Mouse (Mus musculus) kidney, embryonic 15.5 days (tissue): Measurements from ENCODE around the gene Ttc1. TPM values are rescaled to one million over a fixed set of nuclear protein-coding genes. Genes with fewer than 3 reads are reported as not detected.
A peak's percentile ranks its signal among the peaks of the same experiment; 100 is the strongest.

ENCODE experiments used
- ATAC-seq: fragments of 200-750 bp; cut with Nextera tagmentation; replicated peaks from 2 replicates; pipeline ENCODE4 v1.8.0; 2017; ENCODE audit warnings: moderate TSS enrichment; ENCODE audit not compliant: low FRiP score
- H3K27ac ChIP-seq: fragments of 300-500 bp; sonication (generic); 2 replicates; pipeline ENCODE4 v1.5.1; 2015; ENCODE audit warnings: mild to moderate bottlenecking, inconsistent platforms
- H3K27me3 ChIP-seq: fragments of 300-500 bp; sonication (generic); 2 replicates; pipeline ENCODE4 v1.6.1; 2015; ENCODE audit warnings: inconsistent platforms
- H3K36me3 ChIP-seq: fragments of 300-500 bp; sonication (generic); 2 replicates; pipeline ENCODE4 v1.6.1; 2015; ENCODE audit warnings: inconsistent platforms
- H3K4me1 ChIP-seq: fragments of 300-500 bp; sonication (generic); 2 replicates; pipeline ENCODE4 v1.6.1; 2015; ENCODE audit warnings: inconsistent platforms
- H3K4me2 ChIP-seq: fragments of 300-500 bp; sonication (generic); 2 replicates; pipeline ENCODE4 v1.6.1; 2015; ENCODE audit warnings: moderate library complexity, mild to moderate bottlenecking, inconsistent platforms
- H3K4me3 ChIP-seq: fragments of 300-500 bp; sonication (generic); replicated peaks from 2 replicates; pipeline ENCODE4 v1.5.1; 2015; ENCODE audit warnings: mild to moderate bottlenecking, inconsistent platforms
- H3K9ac ChIP-seq: fragments of 300-500 bp; sonication (generic); 2 replicates; pipeline ENCODE4 v1.6.1; 2015; ENCODE audit warnings: mild to moderate bottlenecking, inconsistent platforms
- H3K9me3 ChIP-seq: fragments of 300-500 bp; sonication (generic); replicated peaks from 2 replicates; pipeline ENCODE4 v1.6.1; 2016; ENCODE audit warnings: inconsistent platforms
- WGBS: fragments of 180-500 bp; shearing (Covaris S2); methylation state at CpG from one replicate; pipeline ENCODE4 v1.1.7; 2015; ENCODE audit warnings: mixed read lengths; 5-methylcytosine and 5-hydroxymethylcytosine counted together
- polyA plus RNA-seq: library from polyadenylated mRNA; unstranded; fragments of >200 nt; fragmentation: Nextera tagmentation; extraction: Ambion mirVana; gene quantifications from 2 replicates; pipeline ENCODE4 v1.2.1, GENCODE M21; 2015

Ttc1 gene
- polyA plus RNA-seq, 1 experiment from 2014 or later, result 74.3 TPM

DNA sequence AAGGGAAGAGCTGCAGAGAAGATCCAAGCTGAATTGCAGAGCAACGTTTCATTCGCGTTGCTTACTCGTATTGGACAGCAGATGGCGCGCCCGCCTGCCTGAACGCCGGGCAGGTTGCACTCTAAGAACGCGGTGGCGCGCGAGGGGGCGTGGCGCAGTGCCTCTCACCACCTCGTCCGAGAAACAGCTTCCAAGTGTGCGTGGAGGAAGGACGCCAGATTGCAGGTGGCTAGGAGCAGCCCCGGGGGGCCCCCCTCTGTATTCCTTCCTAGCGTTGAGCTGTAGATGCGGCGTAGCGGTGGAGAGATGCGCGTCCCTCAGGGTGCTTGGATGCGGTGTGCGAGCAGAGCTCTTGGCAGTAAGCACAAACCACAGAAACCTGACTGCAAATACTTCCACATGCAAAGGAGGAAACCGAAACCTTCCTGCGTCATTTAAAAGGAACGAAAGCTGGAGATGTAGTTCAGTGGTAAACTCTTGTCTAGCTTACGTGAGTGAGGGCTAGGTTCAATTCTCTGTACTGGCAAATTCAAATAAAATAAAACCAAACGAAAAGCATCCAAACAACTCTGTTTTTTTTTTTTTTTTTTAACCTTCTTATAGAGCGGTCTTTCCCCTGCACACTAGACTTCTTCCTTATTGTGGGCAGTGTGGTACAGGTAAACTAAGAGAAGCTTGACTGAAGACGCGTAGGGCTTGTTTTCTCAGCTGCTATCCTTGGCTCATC lies 19.3 kb upstream of the Ttc1 start:
- H3K4me3 ChIP-seq, result peak overlapping the region; percentile 62
- H3K36me3 ChIP-seq, result no peaks in the 10 kb centered on the region
- peak overlapping the region; percentile 49; the same call in 1 of the 2 replicates for H3K9ac ChIP-seq
- H3K4me1 ChIP-seq, result peaks cover 8% of the 10 kb centered on the region; the same call in 1 of the 2 replicates
- WGBS, result 4% methylated on average over 37 of the region's 37 CpGs
- peaks cover 14% of the 10 kb centered on the region; the same call in 1 of the 2 replicates for H3K27me3 ChIP-seq
- ATAC-seq, result peak; percentile 77
- H3K27ac ChIP-seq, result no peak overlapping the region
- H3K9me3 ChIP-seq, result no peaks in the 10 kb centered on the region
- peak overlapping the region; percentile 92 for H3K4me2 ChIP-seq

DNA sequence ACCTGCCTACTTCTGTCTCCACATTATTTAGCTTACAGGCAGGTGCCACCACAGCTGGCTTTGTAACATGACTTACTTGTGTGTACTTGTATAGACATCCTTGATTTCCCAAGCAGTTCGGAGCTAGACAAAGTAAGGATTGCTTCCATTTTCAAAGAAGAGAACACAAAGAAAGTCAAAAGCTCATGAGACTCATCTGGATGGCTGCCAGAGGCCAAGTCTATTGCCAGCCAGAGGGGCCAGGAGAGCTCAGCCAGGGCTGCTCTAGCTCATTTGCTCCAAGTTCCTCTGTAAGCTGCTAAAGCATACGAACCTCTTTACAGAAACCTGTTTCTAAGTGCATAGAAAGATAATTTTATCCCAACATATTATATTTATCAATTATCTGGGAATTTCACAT lies 10.6 kb upstream of the Ttc1 start:
- H3K4me1 ChIP-seq, result no peaks in the 10 kb centered on the region
- H3K4me3 ChIP-seq, result no peak overlapping the region
- no peaks in the 10 kb centered on the region for H3K36me3 ChIP-seq
- H3K4me2 ChIP-seq, result no peak overlapping the region
- H3K27ac ChIP-seq, result no peak overlapping the region
- 65% methylated on average over 2 of the region's 2 CpGs for WGBS
- no peak for ATAC-seq
- H3K9ac ChIP-seq, result no peak overlapping the region
- 0 out of 2 replicates have a peak, but pooled peaks cover 8% of the 10 kb centered on the region for H3K27me3 ChIP-seq
- no peaks in the 10 kb centered on the region for H3K9me3 ChIP-seq

DNA sequence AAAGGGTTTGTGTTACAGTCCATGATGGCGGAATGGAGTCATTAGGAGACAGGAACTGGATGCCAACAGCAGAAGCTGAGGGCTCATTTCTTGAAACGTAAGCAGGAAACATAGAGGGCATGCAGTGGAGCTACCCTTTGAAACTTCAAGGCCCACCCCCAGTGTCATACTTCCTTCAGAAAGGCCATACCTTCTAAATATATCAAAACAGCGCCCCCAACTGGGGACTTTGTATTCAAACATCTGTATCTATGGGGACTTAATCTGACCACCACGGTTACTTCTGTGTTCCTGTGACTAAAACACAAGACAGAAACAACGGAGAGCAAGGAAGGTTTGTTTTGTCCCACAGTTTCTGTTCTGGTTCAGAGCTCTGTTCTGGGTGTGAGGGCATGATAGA lies 7.6 kb upstream of the Ttc1 start:
- Histone ChIP-seq H3K4me3 (no peak overlapping the region), H3K36me3 (no peaks in the 10 kb centered on the region), H3K9ac (no peak overlapping the region)

DNA sequence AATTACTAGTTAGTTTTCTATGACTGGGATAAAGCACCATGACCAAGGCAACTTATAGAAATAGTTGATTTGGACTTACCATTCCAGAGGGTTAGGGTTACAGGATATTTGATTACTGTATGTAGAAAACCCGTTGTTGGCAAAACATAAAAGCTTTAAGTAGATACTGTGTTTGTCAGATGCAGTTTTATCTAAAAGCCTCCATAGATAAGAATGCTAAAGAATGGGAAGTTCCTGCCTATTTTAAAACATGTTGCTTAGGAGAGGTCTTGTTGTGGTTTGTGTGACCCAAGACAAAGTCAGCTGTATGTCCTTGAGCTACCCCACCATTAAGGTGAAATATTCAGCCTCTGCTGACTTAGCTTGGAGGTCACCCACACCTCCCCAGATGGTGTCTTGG lies 6.8 kb upstream of the Ttc1 start:
- no peak for ATAC-seq
- H3K27ac ChIP-seq, result no peak overlapping the region
- H3K9ac ChIP-seq, result no peak overlapping the region
- no peaks in the 10 kb centered on the region for H3K4me1 ChIP-seq
- H3K27me3 ChIP-seq, result 0 out of 2 replicates have a peak, but pooled peaks cover 5% of the 10 kb centered on the region
- no peaks in the 10 kb centered on the region for H3K36me3 ChIP-seq
- no peak overlapping the region for H3K4me2 ChIP-seq
- 85% methylated on average over 1 of the region's 1 CpGs for WGBS
- no peak overlapping the region for H3K4me3 ChIP-seq
- no peaks in the 10 kb centered on the region for H3K9me3 ChIP-seq

More for the DNA sequence above, 7.6 kb upstream of the Ttc1 start:
- WGBS, result 67% methylated on average over 5 of the region's 5 CpGs
- Histone ChIP-seq H3K27me3 (0 out of 2 replicates have a peak, but pooled peaks cover 5% of the 10 kb centered on the region), H3K27ac (no peak overlapping the region), H3K9me3 (no peaks in the 10 kb centered on the region), H3K4me2 (no peak overlapping the region), H3K4me1 (no peaks in the 10 kb centered on the region)
- no peak for ATAC-seq

DNA sequence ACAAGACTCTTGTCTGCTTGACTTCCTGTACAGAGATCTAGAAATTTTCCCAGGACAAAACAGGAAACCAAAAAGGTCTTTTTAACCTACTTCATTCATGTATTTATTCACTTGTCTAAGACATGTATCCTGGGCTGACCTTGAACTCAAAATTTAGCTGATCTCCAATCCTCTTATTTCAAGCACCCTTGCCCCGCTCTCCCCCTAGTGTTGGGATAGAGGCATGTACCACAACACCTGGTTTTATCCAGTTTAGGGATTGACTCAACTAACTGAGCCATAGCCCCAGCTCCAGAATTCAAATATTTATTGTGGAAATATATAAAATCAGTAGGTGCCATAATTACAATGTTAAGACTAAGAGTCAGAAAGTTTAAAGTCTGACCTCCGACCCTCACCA lies 3.7 kb upstream of the Ttc1 start:
- no peak for ATAC-seq
- H3K9me3 ChIP-seq, result no peaks in the 10 kb centered on the region
- 0 out of 2 replicates have a peak, but pooled peaks cover 5% of the 10 kb centered on the region for H3K27me3 ChIP-seq
- no peaks in the 10 kb centered on the region for H3K36me3 ChIP-seq
- H3K4me1 ChIP-seq, result peaks cover 9% of the 10 kb centered on the region
- H3K4me3 ChIP-seq, result no peak overlapping the region
- H3K27ac ChIP-seq, result no peak overlapping the region
- no peak overlapping the region for H3K9ac ChIP-seq
- WGBS, result 66% methylated on average over 2 of the region's 2 CpGs
- no peak overlapping the region for H3K4me2 ChIP-seq

DNA sequence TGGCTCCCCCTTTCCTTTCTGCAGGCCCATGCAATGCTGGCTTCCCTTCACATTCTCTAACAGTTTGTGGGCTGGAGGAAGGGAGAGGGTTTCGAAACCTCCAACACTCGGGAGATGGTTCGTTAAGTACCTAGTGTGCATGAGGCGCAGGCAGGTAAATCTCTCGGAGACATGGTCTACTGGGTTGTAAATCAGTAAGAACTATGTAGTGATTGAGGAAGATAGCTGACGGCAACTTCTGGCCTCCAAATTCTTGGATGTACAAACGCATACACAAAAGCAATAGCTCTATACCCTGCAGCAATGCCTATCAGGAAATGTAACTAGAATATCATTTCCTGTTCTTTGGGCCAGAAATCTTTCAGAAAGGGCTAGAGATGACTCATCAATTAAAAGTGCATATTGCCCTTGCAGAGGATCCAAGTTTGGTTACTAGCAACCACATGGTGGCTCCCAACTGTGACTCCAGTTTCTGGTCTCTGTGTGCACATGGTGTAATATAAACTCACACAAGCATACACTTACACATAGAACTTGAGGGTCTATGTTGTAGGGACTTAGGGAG lies 19.0 kb downstream of the Ttc1 start:
- H3K36me3 ChIP-seq, result peaks cover 55% of the 10 kb centered on the region
- H3K9me3 ChIP-seq, result no peaks in the 10 kb centered on the region
- no peak overlapping the region for H3K4me2 ChIP-seq
- ATAC-seq, result peak; percentile 59
- 48% methylated on average over 7 of the region's 7 CpGs for WGBS
- no peaks in the 10 kb centered on the region for H3K27me3 ChIP-seq
- H3K4me3 ChIP-seq, result no peak overlapping the region
- H3K27ac ChIP-seq, result peak overlapping the region; percentile 48; the same call in 1 of the 2 replicates
- H3K9ac ChIP-seq, result no peak overlapping the region
- peaks cover 11% of the 10 kb centered on the region; the same call in 1 of the 2 replicates for H3K4me1 ChIP-seq

DNA sequence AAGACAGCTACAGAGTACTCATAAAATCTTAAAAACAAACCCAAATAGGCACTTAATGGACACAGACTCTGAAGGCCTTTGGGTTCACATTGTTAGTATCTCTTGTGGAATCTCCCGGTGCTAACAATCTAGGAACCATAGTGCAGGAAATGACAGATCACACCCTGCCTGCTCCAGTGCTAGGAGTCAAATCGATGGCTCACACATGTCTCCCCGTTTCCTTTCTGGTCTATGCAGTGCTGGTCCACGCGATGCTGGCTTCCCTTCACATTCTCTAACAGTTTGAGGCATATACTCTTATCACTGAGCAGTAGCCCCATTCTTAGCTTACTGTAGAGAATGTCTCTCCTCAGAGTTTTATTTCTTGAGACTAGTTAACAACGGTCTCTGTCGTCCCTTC lies 20.0 kb downstream of the Ttc1 start:
- no peak overlapping the region for H3K4me2 ChIP-seq
- H3K4me3 ChIP-seq, result no peak overlapping the region
- H3K27ac ChIP-seq, result no peak overlapping the region
- H3K27me3 ChIP-seq, result no peaks in the 10 kb centered on the region
- H3K9me3 ChIP-seq, result no peaks in the 10 kb centered on the region
- no peak for ATAC-seq
- WGBS, result 69% methylated on average over 7 of the region's 7 CpGs
- H3K36me3 ChIP-seq, result peaks cover 52% of the 10 kb centered on the region
- H3K9ac ChIP-seq, result no peak overlapping the region
- H3K4me1 ChIP-seq, result peaks cover 11% of the 10 kb centered on the region; the same call in 1 of the 2 replicates

DNA sequence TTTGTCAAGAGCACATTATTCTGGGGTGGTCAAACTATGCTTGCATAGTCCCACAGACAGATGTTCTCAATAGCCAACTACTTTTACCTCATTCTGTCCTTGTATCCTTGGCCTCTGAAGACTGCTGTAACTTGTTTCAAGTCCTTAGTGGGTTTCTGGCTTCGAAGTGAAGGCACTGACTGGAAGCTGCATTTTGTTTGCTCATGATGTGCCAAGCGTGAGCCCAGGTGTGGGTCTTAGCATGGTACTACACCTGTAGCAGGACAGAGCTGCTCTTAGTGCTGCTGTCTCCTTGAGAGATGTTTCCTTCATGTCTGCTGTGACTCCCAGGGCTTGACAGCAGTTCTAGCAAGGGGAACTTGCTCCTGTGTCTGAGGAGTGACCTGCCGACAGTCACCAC lies 24.4 kb downstream of the Ttc1 start:
- 88% methylated on average over 3 of the region's 3 CpGs for WGBS
- no peak for ATAC-seq

DNA sequence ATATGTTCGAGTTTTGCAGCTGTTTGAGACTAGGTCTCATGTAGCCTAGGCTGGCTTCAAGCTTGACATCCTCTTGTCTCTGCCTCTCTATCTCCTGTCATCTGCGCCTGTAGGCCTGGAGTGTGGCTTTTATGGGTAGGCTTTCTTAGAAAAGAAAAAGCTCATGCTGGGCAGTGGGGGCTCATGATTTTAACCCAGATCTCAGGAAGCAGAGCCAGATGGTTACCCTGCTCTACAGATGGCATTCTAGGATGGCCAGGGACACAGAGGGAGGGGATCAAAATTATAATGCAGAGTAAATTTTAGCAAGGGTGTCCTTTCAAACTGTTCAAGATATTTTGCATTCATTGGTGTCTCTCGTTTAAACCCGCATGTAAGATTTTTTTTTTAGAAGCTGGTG lies 35.6 kb downstream of the Ttc1 start:
- Histone ChIP-seq H3K4me3 (no peak overlapping the region), H3K36me3 (peaks cover 56% of the 10 kb centered on the region), H3K9me3 (no peaks in the 10 kb centered on the region), H3K9ac (no peak overlapping the region), H3K27me3 (no peaks in the 10 kb centered on the region), H3K27ac (no peak overlapping the region), H3K4me2 (no peak overlapping the region), H3K4me1 (no peaks in the 10 kb centered on the region)
- 93% methylated on average over 4 of the region's 4 CpGs for WGBS
- ATAC-seq, result no peak

More for the DNA sequence above, 24.4 kb downstream of the Ttc1 start:
- H3K4me2 ChIP-seq, result no peak overlapping the region
- no peak overlapping the region for H3K27ac ChIP-seq
- H3K4me3 ChIP-seq, result no peak overlapping the region
- H3K9me3 ChIP-seq, result no peaks in the 10 kb centered on the region
- no peak overlapping the region for H3K9ac ChIP-seq
- H3K36me3 ChIP-seq, result peaks cover 52% of the 10 kb centered on the region
- peaks cover 7% of the 10 kb centered on the region; the same call in 1 of the 2 replicates for H3K4me1 ChIP-seq
- no peaks in the 10 kb centered on the region for H3K27me3 ChIP-seq

DNA sequence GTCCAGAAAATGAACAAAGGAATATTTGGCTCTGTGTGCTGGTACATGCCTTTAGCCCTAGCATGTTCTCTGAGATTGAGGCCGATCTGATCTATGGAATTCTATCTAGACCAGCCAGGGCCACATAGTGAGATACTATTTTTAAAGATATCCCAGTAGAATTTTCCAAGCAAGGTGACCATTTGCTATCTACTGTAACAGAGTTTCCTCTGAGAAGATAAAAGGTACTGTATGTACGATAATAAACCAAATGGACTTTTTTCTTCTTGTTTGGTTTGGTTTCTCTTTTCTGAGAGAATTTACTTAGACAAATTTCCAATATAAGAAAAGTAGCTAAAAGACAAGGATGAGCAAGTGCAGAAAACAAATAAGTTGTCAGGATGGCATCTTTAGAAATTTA lies 39.4 kb downstream of the Ttc1 start:
- Histone ChIP-seq H3K4me3 (no peak overlapping the region), H3K4me1 (no peaks in the 10 kb centered on the region), H3K9me3 (no peaks in the 10 kb centered on the region), H3K36me3 (peaks cover 54% of the 10 kb centered on the region), H3K9ac (no peak overlapping the region), H3K27me3 (no peaks in the 10 kb centered on the region), H3K4me2 (no peak overlapping the region), H3K27ac (no peak overlapping the region)
- whole genome bisulfite sequencing, result 92% methylated on average over 2 of the region's 2 CpGs
- ATAC-seq, result no peak

DNA sequence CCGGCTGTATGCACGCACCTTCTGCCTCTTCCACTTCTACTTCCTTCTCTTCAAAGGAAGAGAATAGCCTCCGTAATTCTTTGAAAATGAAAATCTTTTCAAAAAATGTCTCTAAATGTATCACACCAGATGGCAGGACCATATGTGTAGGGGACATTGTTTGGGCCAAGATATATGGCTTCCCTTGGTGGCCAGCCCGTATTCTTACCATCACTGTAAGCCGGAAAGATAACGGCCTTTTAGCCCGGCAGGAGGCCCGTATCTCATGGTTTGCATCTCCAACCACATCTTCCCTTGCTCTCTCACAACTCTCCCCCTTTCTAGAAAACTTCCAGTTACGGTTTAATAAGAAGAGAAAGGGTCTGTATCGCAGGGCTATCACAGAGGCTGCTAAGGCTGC lies 42.1 kb downstream of the Ttc1 start:
- H3K4me2 ChIP-seq, result no peak overlapping the region
- 87% methylated on average over 10 of the region's 10 CpGs for WGBS
- no peaks in the 10 kb centered on the region for H3K27me3 ChIP-seq
- H3K36me3 ChIP-seq, result peaks cover 48% of the 10 kb centered on the region
- ATAC-seq, result no peak
- no peak overlapping the region for H3K9ac ChIP-seq
- H3K4me1 ChIP-seq, result no peaks in the 10 kb centered on the region
- no peak overlapping the region for H3K4me3 ChIP-seq
- no peaks in the 10 kb centered on the region for H3K9me3 ChIP-seq
- no peak overlapping the region for H3K27ac ChIP-seq

DNA sequence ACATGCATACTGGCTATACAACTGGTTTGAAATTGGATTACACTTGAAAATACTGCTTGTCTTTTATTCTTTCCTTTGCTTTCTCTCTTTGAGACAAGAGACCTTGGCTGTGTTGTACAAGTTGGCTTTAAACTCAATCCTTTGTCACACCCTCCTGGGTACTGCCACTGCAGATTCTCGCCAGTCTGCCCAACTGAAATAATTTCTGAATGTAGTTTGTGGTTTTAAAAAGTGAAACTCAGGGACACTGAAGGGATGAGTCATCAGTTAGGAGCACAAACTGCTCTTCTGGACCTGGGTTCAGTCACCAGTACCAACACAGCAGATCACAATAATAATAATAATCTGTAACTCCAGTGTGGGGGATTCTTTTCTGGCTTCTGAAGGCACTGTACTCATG lies 44.3 kb downstream of the Ttc1 start:
- H3K36me3 ChIP-seq, result peaks cover 57% of the 10 kb centered on the region
- H3K9ac ChIP-seq, result no peak overlapping the region
- H3K4me2 ChIP-seq, result no peak overlapping the region
- ATAC-seq, result no peak
- H3K27me3 ChIP-seq, result no peaks in the 10 kb centered on the region
- H3K4me1 ChIP-seq, result no peaks in the 10 kb centered on the region
- no peaks in the 10 kb centered on the region for H3K9me3 ChIP-seq
- no peak overlapping the region for H3K4me3 ChIP-seq
- 95% methylated on average over 1 of the region's 1 CpGs for WGBS
- no peak overlapping the region for H3K27ac ChIP-seq
